Mouse (Mus musculus) G1E (cell line): ENCODE data around the gene Agfg1. TPM values are rescaled to one million over a fixed set of nuclear protein-coding genes. Genes with fewer than 3 reads are reported as not detected.

Experiments used
- ATAC-seq: 2 replicates; pipeline ENCODE4 v1.8.0; 2016; ENCODE audit warnings: mild to moderate bottlenecking; ENCODE audit not compliant: insufficient number of reproducible peaks, poor library complexity, low FRiP score, severe bottlenecking; ENCODE audit errors: extremely low read depth
- DNase-seq: peaks from one replicate; pipeline ENCODE4 v3.0.0; 2012; ENCODE audit warnings: low spot score
- H3K27me3 ChIP-seq: 2 replicates; pipeline ENCODE4 v1.6.1; 2012; ENCODE audit warnings: mild to moderate bottlenecking, low read length, inconsistent platforms; ENCODE audit not compliant: insufficient read depth
- H3K36me3 ChIP-seq: replicated peaks from 2 replicates; pipeline ENCODE3; 2012; ENCODE audit warnings: mild to moderate bottlenecking, inconsistent platforms
- H3K4me1 ChIP-seq: 2 replicates; pipeline ENCODE4 v1.6.1; 2012; ENCODE audit warnings: low read depth, low read length, inconsistent platforms, mixed read lengths; ENCODE audit not compliant: insufficient read depth
- H3K4me3 ChIP-seq: 2 replicates; pipeline ENCODE4 v1.5.1; 2012; ENCODE audit warnings: low read depth, mild to moderate bottlenecking, inconsistent platforms, low read length, moderate library complexity, mixed read lengths
- H3K9me3 ChIP-seq: replicated peaks from 2 replicates; pipeline ENCODE4 v1.6.1; 2012; ENCODE audit warnings: inconsistent platforms
- CTCF ChIP-seq: IDR thresholded peaks from 2 replicates; pipeline ENCODE4 v1.5.1; 2012; ENCODE audit warnings: low read depth, low read length, inconsistent platforms, mixed read lengths
- GATA1 ChIP-seq: IDR thresholded peaks from 2 replicates; pipeline ENCODE4 v1.6.1; 2012; ENCODE audit warnings: borderline replicate concordance, low read length, inconsistent platforms, mixed read lengths
- GATA2 ChIP-seq: IDR thresholded peaks from 2 replicates; pipeline ENCODE4 v1.6.1; 2012; ENCODE audit warnings: low read depth, low read length, inconsistent platforms, borderline replicate concordance
- POLR2AphosphoS5 ChIP-seq: IDR thresholded peaks from 2 replicates; pipeline ENCODE4 v1.6.1; 2012; ENCODE audit warnings: low read depth, low read length, inconsistent platforms; ENCODE audit not compliant: insufficient replicate concordance
- TAL1 ChIP-seq: conservative IDR thresholded peaks from 2 replicates; pipeline ENCODE4 v1.6.1; 2012; ENCODE audit warnings: low read depth, low read length, inconsistent platforms, mixed read lengths
- polyA plus RNA-seq: library from polyadenylated mRNA; stranded (reverse); fragments of >175 nt; gene quantifications from 2 replicates; pipeline ENCODE4 v1.2.3, GENCODE M21; 2012
- total RNA-seq, 2 experiments: library from RNA; stranded (forward) in 1 of 2; stranded (reverse) in 1 of 2; fragments of 200-1000 nt in 1 of 2; fragments of >200 nt in 1 of 2; fragmentation: Nextera tagmentation in 1 of 2; gene quantifications; 2 replicates each; pipeline ENCODE4 v1.2.3; 2014 to 2017

The Agfg1 gene
- total and polyA plus RNA-seq, 3 experiments: 30.4 to 306 (median 135) TPM

GRCm38 (mm10) chr1:82830771-82831170 lies 8.5 kb upstream of the Agfg1 start:
- ATAC-seq (no peak), DNase-seq (no peak)
- peaks cover 89% of the 10 kb centered on the region for H3K4me1 ChIP-seq

DNA sequence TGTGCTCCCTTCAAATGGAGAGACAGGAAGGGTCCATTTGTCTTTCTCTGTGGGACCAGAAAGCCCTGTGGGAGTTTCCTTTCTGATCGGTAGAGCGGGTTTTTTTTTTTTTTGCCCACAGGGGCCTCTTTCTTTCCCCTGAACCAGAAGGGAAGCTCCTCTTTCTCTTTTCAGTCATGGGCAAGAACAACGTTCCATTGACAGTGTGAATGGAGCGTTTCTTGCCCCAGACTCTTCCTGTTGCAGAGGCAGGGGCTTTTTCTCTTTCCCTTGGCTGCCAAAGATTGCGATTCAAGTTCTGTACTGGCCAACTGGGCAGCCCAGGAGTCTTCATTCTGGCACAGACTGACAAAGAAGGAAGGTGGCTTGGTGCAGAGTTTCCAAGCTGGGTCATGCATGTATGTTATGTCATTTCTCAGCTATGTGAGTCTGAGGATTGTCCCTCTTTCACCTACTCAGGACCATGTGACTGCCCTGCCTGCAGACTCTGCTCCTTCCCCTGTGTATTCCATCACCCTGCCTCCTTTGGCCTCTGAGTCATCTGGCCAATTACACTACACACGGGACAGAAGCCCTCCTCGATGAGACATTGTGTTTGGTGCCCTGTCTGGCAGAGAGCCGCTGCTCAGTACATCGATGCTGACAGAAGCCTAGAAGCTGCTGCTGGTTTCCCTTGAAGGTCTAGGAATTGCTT lies 7.6 kb upstream of the Agfg1 start:
- peak; percentile 11; the same call in 1 of the 2 replicates for ATAC-seq
- no peak for DNase-seq
- Histone ChIP-seq H3K4me1 (peaks cover 89% of the 10 kb centered on the region), H3K4me3 (peak overlapping the region; percentile 37; the same call in 1 of the 2 replicates), H3K9me3 (0 out of 2 replicates have a peak, but pooled peaks cover 2% of the 10 kb centered on the region), H3K36me3 (no peaks in the 10 kb centered on the region), H3K27me3 (no peaks in the 10 kb centered on the region)
- TF ChIP-seq POLR2AphosphoS5: no peak
- no peak for TF ChIP-seq GATA1
- TF ChIP-seq GATA2: no peak
- TF ChIP-seq CTCF: no peak
- no peak for TF ChIP-seq TAL1

More at GRCm38 (mm10) chr1:82830771-82831170, 8.5 kb upstream of the Agfg1 start:
- H3K27me3 ChIP-seq: no peaks in the 10 kb centered on the region
- H3K9me3 ChIP-seq: 0 out of 2 replicates have a peak, but pooled peaks cover 2% of the 10 kb centered on the region
- no peak overlapping the region for H3K4me3 ChIP-seq
- H3K36me3 ChIP-seq: no peaks in the 10 kb centered on the region
- no peak for TF ChIP-seq POLR2AphosphoS5
- TF ChIP-seq TAL1: no peak
- TF ChIP-seq GATA1: no peak
- no peak for TF ChIP-seq CTCF
- no peak for TF ChIP-seq GATA2

DNA sequence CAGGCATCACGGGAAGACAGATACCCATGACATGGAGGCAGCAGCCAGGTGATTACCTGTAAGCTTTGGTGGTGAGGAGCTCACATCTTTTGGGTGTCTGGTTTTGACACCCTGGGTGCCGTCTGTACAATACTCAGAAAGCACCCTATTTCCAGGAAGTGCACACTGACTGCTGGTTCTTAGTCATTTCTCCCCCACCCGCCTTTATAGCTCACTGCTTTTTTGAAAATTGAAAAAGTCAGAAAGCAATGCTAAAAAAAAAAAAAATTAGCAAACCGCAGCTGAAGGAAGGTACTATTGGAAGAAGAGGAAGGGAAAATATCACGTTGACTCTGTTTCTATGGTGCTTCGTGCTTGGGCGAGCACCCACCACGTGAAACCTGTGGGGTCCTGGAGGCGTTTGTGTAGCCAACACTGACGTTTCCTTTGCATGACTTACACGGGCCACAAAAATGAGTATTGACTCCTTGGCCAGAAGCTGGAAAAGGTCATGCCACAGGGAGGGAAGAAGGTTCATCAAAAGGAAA lies 6.7 kb upstream of the Agfg1 start:
- H3K9me3 ChIP-seq: 0 out of 2 replicates have a peak, but pooled peaks cover 2% of the 10 kb centered on the region
- TF ChIP-seq GATA1 (no peak), TAL1 (no peak), CTCF (no peak), GATA2 (no peak)
- no peaks in the 10 kb centered on the region for H3K27me3 ChIP-seq
- H3K36me3 ChIP-seq: no peaks in the 10 kb centered on the region
- peak overlapping the region; percentile 53; the same call in 1 of the 2 replicates for H3K4me3 ChIP-seq
- ATAC-seq (peak; percentile 22), DNase-seq (peak; percentile 41)
- peaks cover 90% of the 10 kb centered on the region for H3K4me1 ChIP-seq

GRCm38 (mm10) chr1:82833501-82833900 lies 5.8 kb upstream of the Agfg1 start:
- Histone ChIP-seq H3K27me3 (no peaks in the 10 kb centered on the region), H3K4me3 (no peak overlapping the region), H3K9me3 (0 out of 2 replicates have a peak, but pooled peaks cover 2% of the 10 kb centered on the region), H3K4me1 (peaks cover 90% of the 10 kb centered on the region), H3K36me3 (no peaks in the 10 kb centered on the region)
- DNase-seq (no peak), ATAC-seq (no peak)
- TF ChIP-seq POLR2AphosphoS5: no peak
- no peak for TF ChIP-seq CTCF

GRCm38 (mm10) chr1:82834572-82834971 lies 4.7 kb upstream of the Agfg1 start:
- TF ChIP-seq CTCF: no peak
- TF ChIP-seq GATA2: no peak
- TF ChIP-seq TAL1: no peak
- no peak for TF ChIP-seq GATA1
- no peak for TF ChIP-seq POLR2AphosphoS5
- DNase-seq: peak; percentile 49
- H3K27me3 ChIP-seq: no peaks in the 10 kb centered on the region
- H3K4me1 ChIP-seq: peaks cover 88% of the 10 kb centered on the region
- H3K9me3 ChIP-seq: 0 out of 2 replicates have a peak, but pooled peaks cover 2% of the 10 kb centered on the region
- peak; percentile 61 for ATAC-seq
- H3K36me3 ChIP-seq: no peaks in the 10 kb centered on the region
- peak overlapping the region; percentile 37; the same call in 1 of the 2 replicates for H3K4me3 ChIP-seq

DNA sequence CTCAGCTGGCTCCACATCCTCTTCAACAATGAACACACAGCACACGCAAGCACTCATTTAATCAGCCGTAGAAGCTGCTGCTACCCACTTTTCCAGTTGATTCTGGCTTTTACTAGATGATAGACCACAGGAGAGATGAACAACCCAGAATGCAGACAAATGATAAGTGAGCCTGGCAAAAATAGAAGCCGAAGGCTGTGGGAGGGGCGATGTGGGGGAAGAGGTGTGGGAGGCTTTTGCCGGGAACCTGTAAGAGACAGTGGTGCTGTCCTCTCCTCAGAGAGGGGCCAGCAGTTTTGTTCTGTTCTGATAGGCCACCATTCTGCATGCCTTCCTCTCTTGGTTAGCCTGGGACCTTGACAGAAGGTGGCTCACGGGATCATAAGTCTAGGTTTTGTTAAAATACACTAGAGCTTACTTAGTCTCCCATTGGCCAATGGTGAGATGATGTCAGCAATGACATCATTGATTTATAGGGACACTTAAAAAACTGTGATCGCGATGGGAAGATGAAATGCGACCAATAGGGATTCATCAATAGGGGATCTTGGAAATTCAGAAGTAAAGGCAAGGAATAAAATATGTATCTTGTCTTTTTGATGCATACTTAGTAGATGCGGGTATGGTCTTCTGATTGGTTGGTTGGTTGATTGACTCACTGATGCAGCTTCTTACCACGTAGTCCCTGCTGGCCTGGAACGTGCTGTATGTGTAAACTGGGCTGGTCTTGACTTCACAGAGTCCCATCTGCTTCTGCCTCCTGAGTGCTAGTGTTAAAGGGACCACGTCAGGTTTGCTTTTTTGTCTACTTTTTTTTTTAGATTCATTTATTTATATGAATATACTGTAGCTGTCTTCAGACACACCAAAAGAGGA lies 2.7 kb upstream of the Agfg1 start:
- ATAC-seq: peak; percentile 43
- Histone ChIP-seq H3K27me3 (no peaks in the 10 kb centered on the region), H3K36me3 (peaks cover 2% of the 10 kb centered on the region), H3K4me3 (peak overlapping the region; percentile 60), H3K9me3 (0 out of 2 replicates have a peak, but pooled peaks cover 2% of the 10 kb centered on the region), H3K4me1 (peaks cover 80% of the 10 kb centered on the region)
- TF ChIP-seq TAL1: peak; percentile 20
- no peak for TF ChIP-seq CTCF
- DNase-seq: peak; percentile 64
